Mouse (Mus musculus) lung, postnatal 10 days (tissue): ENCODE data around the gene Rhbdl2.

Experiments
- DNase-seq: peaks from one replicate; pipeline ENCODE4 v3.0.0; 2021

The Rhbdl2 gene

GRCm38 (mm10) chr4:123819093-123819610, 31.5 kb downstream of the Rhbdl2 start:
- peak; percentile 54 for DNase-seq

GRCm38 (mm10) chr4:123842126-123842525, 54.5 kb downstream of the Rhbdl2 start:
- no peak for DNase-seq

- no peak for DNase-seq
These were observed 69.2 kb downstream of the Rhbdl2 start for GRCm38 (mm10) chr4:123856888-123857287.

- DNase-seq = no peak
These were observed 70.4 kb downstream of the Rhbdl2 start for GRCm38 (mm10) chr4:123858090-123858489.

- no peak for DNase-seq
These were observed 71.7 kb downstream of the Rhbdl2 start, which contains the start of gene 4933427I04Rik for GRCm38 (mm10) chr4:123859379-123859778. Gene 4933427I04Rik (plus strand): TSS chr4:123859679.

- no peak for DNase-seq
These were observed 72.1 kb downstream of the Rhbdl2 start for GRCm38 (mm10) chr4:123859803-123860202.

GRCm38 (mm10) chr4:123860621-123861020, 72.9 kb downstream of the Rhbdl2 start:
- no peak for DNase-seq
